Mouse (Mus musculus) left cerebral cortex, postnatal 14 days (tissue): ENCODE results near the gene Hist1h3a. TPM values are rescaled to one million over a fixed set of nuclear protein-coding genes. Genes with fewer than 3 reads are reported as not detected.
A peak's percentile ranks its signal among the peaks of the same experiment; 100 is the strongest.
"Not testable (repeated sequence)": the region's sequence is repeated elsewhere in the genome, so short reads cannot be mapped to it uniquely, and the experiment has no call there.

Source experiments
- DNase-seq, 2 experiments: peaks; one replicate each; pipeline ENCODE4 v3.0.0; 2021 to 2022; ENCODE audit warnings: low spot score in 2 of 2, mixed read lengths in 1 of 2
- intact Hi-C: fragments of 180-260 bp; cut with DNase I; formaldehyde crosslinking; loops from one replicate; pipeline ENCODE4 v1.15.1; 2025
- long read RNA-seq, 2 experiments: library from polyadenylated mRNA; stranded (forward); transcript quantifications; one replicate each; pipeline ENCODE4 v2.0.0; 2021
- total RNA-seq, 2 experiments: library from RNA; stranded (reverse); gene quantifications; 2 replicates each; pipeline ENCODE4 v1.2.3; 2021

Gene Hist1h3a
- 10 to 100 TPM; 33.2 to 47.2 TPM for total RNA-seq
- long read RNA-seq, experiment 1, result 0 reads
- long read RNA-seq, experiment 2, result 0 reads

GRCm38 (mm10) chr13:23761871-23762821 is at the start of gene Hist1h3a:
Hist1h3a (minus strand) TSS chr13:23762386.
- intact Hi-C loops, result not testable (repeated sequence)
- peak; percentile 60 to 91 for DNase-seq

GRCm38 (mm10) chr13:23806422-23807052 is 44.4 kb upstream of the Hist1h3a start, which contains the start of gene Slc17a2:
Slc17a2 (plus strand) TSS chr13:23806993.
- intact Hi-C loops, result no loop called here
- no peak for DNase-seq

GRCm38 (mm10) chr13:23804532-23804931 is 42.3 kb upstream of the Hist1h3a start:
- intact Hi-C loops, result no loop called here
- no peak for DNase-seq

GRCm38 (mm10) chr13:23799405-23799804 is 37.2 kb upstream of the Hist1h3a start:
- intact Hi-C loops, result no loop called here
- no peak for DNase-seq

- intact Hi-C loops, result loop anchor here (5.0 kb wide), 2 partner anchors 95 to 895 kb away; no protein-coding TSS in a partner anchor
These were observed 30.3 kb upstream of the Hist1h3a start for GRCm38 (mm10) chr13:23792520-23792919.

GRCm38 (mm10) chr13:23779025-23779424 is 16.8 kb upstream of the Hist1h3a start:
- intact Hi-C loops, result no loop called here

More at GRCm38 (mm10) chr13:23792520-23792919, 30.3 kb upstream of the Hist1h3a start:
- peak; percentile 69 to 77 for DNase-seq

GRCm38 (mm10) chr13:23778339-23778738 is 16.2 kb upstream of the Hist1h3a start:
- no peak for DNase-seq
- intact Hi-C loops, result no loop called here

More at GRCm38 (mm10) chr13:23779025-23779424, 16.8 kb upstream of the Hist1h3a start:
- DNase-seq, result no peak

GRCm38 (mm10) chr13:23772561-23773313 is 10.6 kb upstream of the Hist1h3a start:
- intact Hi-C loops, result no loop called here
- peak in 1 of 2 experiments; percentile 59 for DNase-seq

GRCm38 (mm10) chr13:23769613-23770012 is 7.4 kb upstream of the Hist1h3a start, which contains the start of gene Trim38:
Trim38 (plus strand) TSS chr13:23769913.
- DNase-seq, intact Hi-C loops: not testable (repeated sequence)

GRCm38 (mm10) chr13:23768834-23769397 is 6.7 kb upstream of the Hist1h3a start:
- no peak for DNase-seq
- intact Hi-C loops, result no loop called here

- intact Hi-C loops, result no loop called here
- no peak for DNase-seq
These were observed 4.6 kb upstream of the Hist1h3a start for GRCm38 (mm10) chr13:23766772-23767171.

GRCm38 (mm10) chr13:23765172-23765513 is 3.0 kb upstream of the Hist1h3a start:
- intact Hi-C loops, result no loop called here
- DNase-seq, result no peak

- DNase-seq, result no peak
- intact Hi-C loops, result no loop called here
These were observed 2.4 kb upstream of the Hist1h3a start for GRCm38 (mm10) chr13:23764324-23765171.

GRCm38 (mm10) chr13:23763586-23764323 is 1.6 kb upstream of the Hist1h3a start, which contains the start of gene Hist1h1a:
Hist1h1a (plus strand) TSS chr13:23763666.
- intact Hi-C loops, result no loop called here

GRCm38 (mm10) chr13:23763242-23763585 is 1.0 kb upstream of the Hist1h3a start:
- intact Hi-C loops, result no loop called here
- DNase-seq, result no peak

More at GRCm38 (mm10) chr13:23763586-23764323, 1.6 kb upstream of the Hist1h3a start, which contains the start of gene Hist1h1a:
- DNase-seq, result peak; percentile 85 to 88

GRCm38 (mm10) chr13:23760972-23761864 is 968 bp downstream of the Hist1h3a start, which contains the start of gene Hist1h4a:
Hist1h4a (minus strand) TSS chr13:23761230.
- intact Hi-C loops, result no loop called here

More at GRCm38 (mm10) chr13:23760972-23761864, 968 bp downstream of the Hist1h3a start, which contains the start of gene Hist1h4a:
- peak; percentile 99 for DNase-seq
